Mouse (Mus musculus): Measurements from ENCODE around the gene Creg2. TPM values are rescaled to one million over a fixed set of nuclear protein-coding genes. Genes with fewer than 3 reads are reported as not detected.
"Not testable (repeated sequence)": the region's sequence is repeated elsewhere in the genome, so short reads cannot be mapped to it uniquely, and the experiment has no call there.

Creg2 gene
- polyA plus RNA-seq, 1 experiment, result 0.16 TPM

DNA sequence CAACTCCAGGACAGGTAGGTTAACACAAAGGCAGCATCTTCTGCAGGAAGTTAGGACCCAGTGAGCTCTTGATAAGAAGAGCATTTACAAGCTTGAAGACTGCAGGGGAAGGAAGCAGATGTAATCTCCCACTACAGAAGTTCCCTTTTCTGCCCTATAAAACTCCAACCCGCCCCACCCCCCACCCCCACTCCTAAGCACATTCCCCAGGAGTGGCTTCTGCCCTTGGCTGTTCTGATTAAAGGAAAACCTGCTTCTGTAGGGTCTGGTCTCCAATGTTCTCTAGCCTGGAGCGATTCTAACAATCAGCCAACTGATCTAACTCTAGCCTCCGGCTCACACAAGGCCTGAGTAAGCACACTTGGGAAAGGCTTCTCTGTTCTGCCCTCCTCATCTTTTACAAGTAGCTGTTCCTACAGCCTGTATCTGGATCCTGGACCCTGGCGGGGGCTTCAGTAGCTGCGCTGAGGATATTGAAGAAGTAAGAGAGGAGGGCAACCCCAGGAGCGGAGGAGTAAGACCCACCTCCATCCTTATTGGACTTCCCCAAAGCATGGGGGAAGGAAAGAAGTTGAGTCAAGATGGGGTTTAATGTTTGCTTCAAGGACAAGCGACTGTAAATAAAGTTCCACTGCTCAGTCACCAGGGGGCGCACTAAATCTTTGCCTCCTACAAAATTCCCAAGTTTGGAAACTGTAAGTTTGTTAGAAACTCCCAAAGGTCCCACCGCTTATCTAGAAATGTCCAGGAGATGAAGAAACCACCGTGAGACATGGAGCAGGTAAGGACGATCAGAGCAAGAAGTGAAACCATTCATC is 36.6 kb downstream of the Creg2 start:
- Histone ChIP-seq H3K27ac (ENCODE audit: control insufficient read depth, insufficient read depth, low read length) (no peak overlapping the region), H3K27me3 (ENCODE audit: control insufficient read depth, insufficient read depth, low read length) (no peaks in the 10 kb centered on the region), H3K36me3 (ENCODE audit: control insufficient read depth, insufficient read depth, low read length) (no peaks in the 10 kb centered on the region), H3K4me3 (ENCODE audit: control insufficient read depth, insufficient read depth, low read length) (no peak overlapping the region), H3K4me1 (replicated peaks; ENCODE audit: control insufficient read depth, insufficient read depth, low read length) (peaks cover 4% of the 10 kb centered on the region; the same call in 1 of the 2 replicates)
- 12% methylated on average over 11 of the region's 11 CpGs for WGBS
- DNase-seq, result peak; percentile 30
- TF ChIP-seq POLR2A (IDR thresholded peaks at IDR 0.05; ENCODE audit: control insufficient read depth, extremely low read depth, insufficient read depth, low read length, poor library complexity) (no peak), CTCF (IDR thresholded peaks at IDR 0.05; ENCODE audit: borderline replicate concordance, control insufficient read depth, extremely low read depth, insufficient read depth, low read length, poor library complexity) (no peak)

DNA sequence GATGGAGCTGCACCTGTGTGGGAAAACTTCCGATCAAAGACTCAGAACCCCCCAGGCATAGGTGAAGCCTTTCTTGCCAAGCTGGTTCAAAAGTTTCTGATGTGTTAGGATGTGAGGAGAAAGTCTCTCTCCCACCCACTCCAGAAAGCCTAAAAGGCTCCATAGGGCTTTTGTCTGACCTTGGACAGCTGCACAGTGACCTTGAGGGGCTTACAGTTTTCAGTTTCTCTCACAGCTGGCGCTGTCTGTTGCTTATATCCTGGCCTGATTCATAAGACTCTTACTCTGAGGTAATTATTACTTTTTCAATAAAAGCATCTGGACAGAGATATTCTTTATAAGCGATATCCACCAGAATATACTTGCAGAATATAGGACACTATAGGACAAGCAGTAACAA is 38.2 kb downstream of the Creg2 start:
- Histone ChIP-seq H3K4me1 (replicated peaks; ENCODE audit: control insufficient read depth, insufficient read depth, low read length) (peaks cover 4% of the 10 kb centered on the region; the same call in 1 of the 2 replicates), H3K36me3 (ENCODE audit: control insufficient read depth, insufficient read depth, low read length) (no peaks in the 10 kb centered on the region), H3K27me3 (ENCODE audit: control insufficient read depth, insufficient read depth, low read length) (no peaks in the 10 kb centered on the region), H3K4me3 (ENCODE audit: control insufficient read depth, insufficient read depth, low read length) (no peak overlapping the region), H3K27ac (ENCODE audit: control insufficient read depth, insufficient read depth, low read length) (no peak overlapping the region)
- DNase-seq, result no peak
- WGBS, result 93% methylated on average over 3 of the region's 3 CpGs
- TF ChIP-seq POLR2A (IDR thresholded peaks at IDR 0.05; ENCODE audit: control insufficient read depth, extremely low read depth, insufficient read depth, low read length, poor library complexity), result no peak
- no peak for TF ChIP-seq CTCF (IDR thresholded peaks at IDR 0.05; ENCODE audit: borderline replicate concordance, control insufficient read depth, extremely low read depth, insufficient read depth, low read length, poor library complexity)

DNA sequence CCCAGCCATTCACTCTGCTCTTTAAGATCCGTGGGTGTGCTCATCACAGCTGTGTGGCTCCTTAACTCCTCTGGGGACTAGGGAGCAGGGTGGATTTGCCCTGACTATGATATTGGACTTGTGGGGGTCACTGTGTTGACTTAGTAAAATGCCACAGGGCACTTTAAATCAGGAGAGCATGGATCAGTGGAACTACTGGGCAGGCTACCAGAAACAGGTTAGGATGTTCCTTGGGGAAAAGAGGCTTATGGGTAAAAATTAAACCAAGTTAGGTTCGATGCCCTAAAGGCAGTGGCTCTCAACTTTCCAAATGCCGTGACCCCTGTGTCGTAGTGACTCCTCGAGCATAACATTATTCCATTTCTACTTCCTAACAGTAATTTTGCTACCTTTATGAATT is 38.8 kb downstream of the Creg2 start:
- Histone ChIP-seq H3K27ac (ENCODE audit: control insufficient read depth, insufficient read depth, low read length) (no peak overlapping the region), H3K4me1 (replicated peaks; ENCODE audit: control insufficient read depth, insufficient read depth, low read length) (peaks cover 4% of the 10 kb centered on the region; the same call in 1 of the 2 replicates), H3K27me3 (ENCODE audit: control insufficient read depth, insufficient read depth, low read length) (no peaks in the 10 kb centered on the region), H3K4me3 (ENCODE audit: control insufficient read depth, insufficient read depth, low read length) (no peak overlapping the region), H3K36me3 (ENCODE audit: control insufficient read depth, insufficient read depth, low read length) (no peaks in the 10 kb centered on the region)
- no peak for TF ChIP-seq CTCF (IDR thresholded peaks at IDR 0.05; ENCODE audit: borderline replicate concordance, control insufficient read depth, extremely low read depth, insufficient read depth, low read length, poor library complexity)
- TF ChIP-seq POLR2A (IDR thresholded peaks at IDR 0.05; ENCODE audit: control insufficient read depth, extremely low read depth, insufficient read depth, low read length, poor library complexity), result no peak
- 93% methylated on average over 5 of the region's 5 CpGs for WGBS
- no peak for DNase-seq

DNA sequence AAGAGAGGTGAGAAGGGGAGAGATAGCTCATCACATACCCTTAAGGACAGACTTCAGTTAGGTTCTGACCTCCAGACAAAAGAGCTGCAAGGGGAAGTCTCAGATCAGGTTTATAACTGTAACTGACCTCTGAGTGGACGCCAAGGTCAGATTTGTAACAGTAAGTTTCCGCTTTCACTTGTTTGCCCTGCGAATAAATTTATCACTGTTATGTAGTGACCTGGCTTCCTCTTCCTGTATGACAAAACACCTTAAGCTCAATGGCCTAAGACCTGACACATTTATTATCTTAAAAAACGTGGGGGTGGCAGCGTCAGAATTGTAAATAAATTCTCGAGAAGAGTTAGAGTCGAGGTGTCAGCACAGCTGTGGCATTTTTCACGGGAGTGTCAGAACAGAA is 42.7 kb downstream of the Creg2 start:
- TF ChIP-seq CTCF (IDR thresholded peaks at IDR 0.05; ENCODE audit: borderline replicate concordance, control insufficient read depth, extremely low read depth, insufficient read depth, low read length, poor library complexity) (no peak), POLR2A (IDR thresholded peaks at IDR 0.05; ENCODE audit: control insufficient read depth, extremely low read depth, insufficient read depth, low read length, poor library complexity) (no peak)
- no peak overlapping the region for H3K27ac ChIP-seq (ENCODE audit: control insufficient read depth, insufficient read depth, low read length)
- no peaks in the 10 kb centered on the region for H3K27me3 ChIP-seq (ENCODE audit: control insufficient read depth, insufficient read depth, low read length)
- H3K4me1 ChIP-seq (replicated peaks; ENCODE audit: control insufficient read depth, insufficient read depth, low read length), result no peaks in the 10 kb centered on the region
- H3K36me3 ChIP-seq (ENCODE audit: control insufficient read depth, insufficient read depth, low read length), result no peaks in the 10 kb centered on the region
- 60% methylated on average over 8 of the region's 8 CpGs for WGBS
- no peak overlapping the region for H3K4me3 ChIP-seq (ENCODE audit: control insufficient read depth, insufficient read depth, low read length)
- DNase-seq, result no peak

DNA sequence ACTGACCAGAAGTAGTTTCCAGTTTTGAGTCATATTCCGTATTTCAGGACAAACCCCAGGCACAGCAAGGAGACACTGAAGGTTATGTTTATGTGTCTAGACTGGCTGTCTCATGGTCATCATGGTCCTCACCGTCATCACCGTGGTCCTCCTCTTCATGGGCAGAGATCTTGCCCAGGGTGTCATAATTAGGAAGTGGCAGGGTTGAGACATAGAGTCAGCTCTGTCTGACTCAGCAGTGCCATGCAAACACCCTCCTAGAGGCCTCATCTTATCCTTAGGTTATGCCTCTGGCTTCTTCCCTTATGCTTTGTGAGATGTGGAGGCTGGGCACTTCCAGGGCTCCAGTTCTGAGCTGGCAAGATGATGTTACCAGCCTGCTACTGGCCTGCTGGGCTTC is 48.8 kb downstream of the Creg2 start:
- WGBS, result 97% methylated on average over 3 of the region's 3 CpGs
- no peaks in the 10 kb centered on the region for H3K27me3 ChIP-seq (ENCODE audit: control insufficient read depth, insufficient read depth, low read length)
- TF ChIP-seq CTCF (IDR thresholded peaks at IDR 0.05; ENCODE audit: borderline replicate concordance, control insufficient read depth, extremely low read depth, insufficient read depth, low read length, poor library complexity), result no peak
- no peak for TF ChIP-seq POLR2A (IDR thresholded peaks at IDR 0.05; ENCODE audit: control insufficient read depth, extremely low read depth, insufficient read depth, low read length, poor library complexity)
- no peaks in the 10 kb centered on the region for H3K36me3 ChIP-seq (ENCODE audit: control insufficient read depth, insufficient read depth, low read length)
- no peak for DNase-seq
- H3K4me1 ChIP-seq (replicated peaks; ENCODE audit: control insufficient read depth, insufficient read depth, low read length), result no peaks in the 10 kb centered on the region
- H3K27ac ChIP-seq (ENCODE audit: control insufficient read depth, insufficient read depth, low read length), result no peak overlapping the region
- H3K4me3 ChIP-seq (ENCODE audit: control insufficient read depth, insufficient read depth, low read length), result no peak overlapping the region

DNA sequence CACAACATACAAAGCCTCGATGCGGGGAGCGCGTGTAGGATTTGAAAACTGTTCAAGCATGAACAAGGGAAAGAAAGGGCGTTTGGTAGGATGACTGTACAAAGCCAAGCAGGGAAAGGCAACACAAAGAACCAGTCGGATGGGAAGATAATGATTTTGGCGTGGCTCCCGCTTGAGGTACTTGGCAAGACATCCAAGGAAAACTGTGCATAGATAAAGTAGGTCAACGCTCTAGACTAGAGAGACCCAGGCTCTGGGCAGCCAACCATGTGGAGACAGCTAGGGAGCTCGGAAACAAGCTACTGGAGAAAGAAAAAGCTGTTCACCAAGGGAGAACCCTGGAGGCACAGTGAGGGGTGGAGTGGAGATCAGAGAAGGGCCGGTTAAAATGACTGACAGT is 52.5 kb downstream of the Creg2 start:
- Histone ChIP-seq H3K27me3 (ENCODE audit: control insufficient read depth, insufficient read depth, low read length) (no peaks in the 10 kb centered on the region), H3K4me1 (replicated peaks; ENCODE audit: control insufficient read depth, insufficient read depth, low read length) (no peaks in the 10 kb centered on the region), H3K27ac (ENCODE audit: control insufficient read depth, insufficient read depth, low read length) (no peak overlapping the region), H3K36me3 (ENCODE audit: control insufficient read depth, insufficient read depth, low read length) (no peaks in the 10 kb centered on the region), H3K4me3 (ENCODE audit: control insufficient read depth, insufficient read depth, low read length) (no peak overlapping the region)
- WGBS, result 93% methylated on average over 11 of the region's 11 CpGs
- no peak for TF ChIP-seq POLR2A (IDR thresholded peaks at IDR 0.05; ENCODE audit: control insufficient read depth, extremely low read depth, insufficient read depth, low read length, poor library complexity)
- TF ChIP-seq CTCF (IDR thresholded peaks at IDR 0.05; ENCODE audit: borderline replicate concordance, control insufficient read depth, extremely low read depth, insufficient read depth, low read length, poor library complexity), result no peak
- no peak for DNase-seq

DNA sequence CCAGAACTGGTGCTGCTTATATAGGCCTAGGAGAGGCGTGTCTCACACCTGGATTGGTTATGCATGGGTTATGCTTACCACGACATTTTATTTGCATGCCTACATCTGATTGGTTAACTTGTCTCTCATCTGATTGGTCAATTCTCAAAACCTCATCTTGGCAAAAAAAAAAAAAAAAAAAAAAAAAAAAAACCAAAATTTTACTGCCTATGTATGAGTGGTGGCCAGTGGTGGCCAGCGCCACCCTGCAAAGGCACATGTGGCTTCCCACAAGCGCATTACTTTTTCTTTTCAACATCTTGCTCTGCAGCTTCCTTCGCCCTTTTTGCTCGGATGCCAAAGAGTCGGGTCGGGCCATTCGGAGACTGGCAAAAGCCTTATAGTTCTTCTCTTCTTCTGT is 54.1 kb downstream of the Creg2 start:
- H3K27me3 ChIP-seq (ENCODE audit: control insufficient read depth, insufficient read depth, low read length); H3K4me3 ChIP-seq (ENCODE audit: control insufficient read depth, insufficient read depth, low read length); H3K36me3 ChIP-seq (ENCODE audit: control insufficient read depth, insufficient read depth, low read length); H3K27ac ChIP-seq (ENCODE audit: control insufficient read depth, insufficient read depth, low read length); H3K4me1 ChIP-seq (replicated peaks; ENCODE audit: control insufficient read depth, insufficient read depth, low read length); DNase-seq: not testable (repeated sequence)
- WGBS, result 92% methylated on average over 9 of the region's 9 CpGs
